Mouse (Mus musculus): Measurements from ENCODE around the gene Fam174b. TPM values are rescaled to one million over a fixed set of nuclear protein-coding genes. Genes with fewer than 3 reads are reported as not detected.

Gene Fam174b
- polyA plus RNA-seq, 1 experiment from 2014 or later = 56.1 TPM

DNA sequence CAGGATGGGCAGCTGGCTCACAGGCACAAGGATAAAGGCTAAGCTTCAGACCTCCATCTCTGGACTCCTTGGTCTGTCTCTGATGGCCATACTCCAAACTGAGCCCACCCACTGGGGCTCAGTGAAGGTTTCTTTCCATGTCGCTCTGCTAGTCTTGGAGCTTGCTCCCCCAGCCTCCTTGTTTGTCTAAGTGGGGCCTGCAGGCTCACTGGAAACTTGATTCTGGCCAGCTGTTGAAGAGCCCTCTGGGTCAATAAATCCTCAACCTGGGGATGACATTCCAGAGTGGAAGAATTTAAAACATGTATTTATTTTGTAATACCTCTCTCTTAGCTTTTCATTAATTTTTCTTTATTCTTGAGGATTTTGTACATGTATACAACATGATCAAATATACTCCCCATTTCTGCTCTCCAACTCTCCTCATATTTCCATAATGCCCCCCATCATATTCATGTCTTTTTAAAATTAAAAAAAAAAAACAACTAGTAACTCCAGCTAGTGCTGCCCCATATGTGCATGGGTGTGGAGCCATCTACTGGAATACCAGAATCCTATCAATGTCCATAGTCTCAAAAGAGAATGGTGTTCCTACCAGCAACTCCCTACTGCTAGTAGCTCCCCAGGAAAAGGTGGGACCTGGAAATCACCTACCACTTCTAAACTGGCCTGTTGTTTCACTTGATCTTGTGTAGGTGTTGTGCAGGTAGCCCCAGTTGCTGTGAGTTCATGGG, 15.4 kb downstream of the Fam174b start:
- no peak for ATAC-seq (ENCODE audit: insufficient number of reproducible peaks, insufficient read depth, low FRiP score, low read depth)
- Histone ChIP-seq H3K4me3 (ENCODE audit: low read depth, low read length) (no peak overlapping the region), H3K4me1 (ENCODE audit: control insufficient read depth, insufficient read depth, low read length) (peaks cover 9% of the 10 kb centered on the region), H3K27me3 (ENCODE audit: control insufficient read depth, insufficient read depth, low read length) (no peaks in the 10 kb centered on the region), H3K9ac (replicated peaks; ENCODE audit: low read depth, low read length) (no peak overlapping the region), H3K9me3 (ENCODE audit: control insufficient read depth, low read depth, low read length) (no peaks in the 10 kb centered on the region), H3K36me3 (ENCODE audit: control insufficient read depth, insufficient read depth, low read length) (no peaks in the 10 kb centered on the region), H3K4me2 (replicated peaks; ENCODE audit: low read depth, low read length) (no peak overlapping the region), H3K27ac (ENCODE audit: low read length) (no peak overlapping the region)
- 17% methylated on average over 1 of the region's 1 CpGs for WGBS

DNA sequence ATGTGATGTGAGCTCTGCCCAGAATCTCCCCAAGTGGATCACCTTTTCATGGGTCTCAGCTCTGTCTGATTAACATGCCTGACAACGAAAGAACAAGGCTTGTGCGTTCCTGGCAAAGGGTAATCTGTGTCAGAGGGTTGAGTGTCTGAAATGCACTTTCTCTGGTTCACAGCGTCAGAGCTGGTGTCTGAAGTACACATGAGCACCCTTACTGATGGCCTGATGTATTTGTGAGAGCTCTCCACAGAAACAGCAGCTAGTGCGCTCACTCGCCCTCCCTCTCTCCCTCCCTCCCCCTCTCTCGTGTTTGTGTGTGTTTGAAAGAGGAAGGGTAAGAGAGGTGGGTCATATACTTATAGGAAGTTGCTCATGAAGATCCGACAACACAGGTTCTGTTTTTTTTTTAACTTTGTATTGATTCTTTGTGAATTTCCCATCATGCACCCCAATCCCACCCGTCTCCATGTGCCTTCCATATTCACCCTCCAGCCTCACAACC, 21.6 kb downstream of the Fam174b start:
- H3K36me3 ChIP-seq (ENCODE audit: control insufficient read depth, insufficient read depth, low read length) = no peaks in the 10 kb centered on the region
- no peak overlapping the region for H3K4me2 ChIP-seq (replicated peaks; ENCODE audit: low read depth, low read length)
- no peaks in the 10 kb centered on the region for H3K27me3 ChIP-seq (ENCODE audit: control insufficient read depth, insufficient read depth, low read length)
- WGBS = 72% methylated on average over 8 of the region's 8 CpGs
- H3K9ac ChIP-seq (replicated peaks; ENCODE audit: low read depth, low read length) = no peak overlapping the region
- H3K4me1 ChIP-seq (ENCODE audit: control insufficient read depth, insufficient read depth, low read length) = no peaks in the 10 kb centered on the region
- no peak overlapping the region for H3K27ac ChIP-seq (ENCODE audit: low read length)
- H3K9me3 ChIP-seq (ENCODE audit: control insufficient read depth, low read depth, low read length) = no peaks in the 10 kb centered on the region
- no peak for ATAC-seq (ENCODE audit: insufficient number of reproducible peaks, insufficient read depth, low FRiP score, low read depth)
- H3K4me3 ChIP-seq (ENCODE audit: low read depth, low read length) = no peak overlapping the region

DNA sequence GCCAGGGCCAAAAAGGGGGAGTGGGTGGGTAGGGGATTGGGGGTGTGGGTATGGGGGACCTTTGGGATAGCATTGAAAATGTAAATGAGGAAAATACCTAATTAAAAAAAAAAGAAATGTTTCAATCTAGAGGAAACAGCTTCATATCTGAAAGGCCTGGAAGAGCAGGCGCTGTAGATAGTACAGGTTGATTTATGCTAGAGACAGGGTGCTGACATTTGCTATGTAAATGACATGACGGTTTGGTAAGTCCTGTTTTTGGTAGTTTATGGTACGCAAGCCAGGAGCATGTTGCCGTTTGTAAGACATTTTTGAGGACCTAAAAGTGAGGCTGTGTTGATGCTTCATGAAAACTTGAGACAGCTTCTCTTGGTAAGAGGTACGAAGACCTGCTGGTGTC, 24.6 kb downstream of the Fam174b start:
- Histone ChIP-seq H3K4me2 (replicated peaks; ENCODE audit: low read depth, low read length) (no peak overlapping the region), H3K27ac (ENCODE audit: low read length) (no peak overlapping the region), H3K4me1 (ENCODE audit: control insufficient read depth, insufficient read depth, low read length) (no peaks in the 10 kb centered on the region), H3K9ac (replicated peaks; ENCODE audit: low read depth, low read length) (no peak overlapping the region), H3K36me3 (ENCODE audit: control insufficient read depth, insufficient read depth, low read length) (peaks cover 3% of the 10 kb centered on the region; the same call in 1 of the 2 replicates), H3K9me3 (ENCODE audit: control insufficient read depth, low read depth, low read length) (no peaks in the 10 kb centered on the region), H3K4me3 (ENCODE audit: low read depth, low read length) (no peak overlapping the region), H3K27me3 (ENCODE audit: control insufficient read depth, insufficient read depth, low read length) (no peaks in the 10 kb centered on the region)
- ATAC-seq (ENCODE audit: insufficient number of reproducible peaks, insufficient read depth, low FRiP score, low read depth) = no peak
- 75% methylated on average over 5 of the region's 5 CpGs for WGBS

DNA sequence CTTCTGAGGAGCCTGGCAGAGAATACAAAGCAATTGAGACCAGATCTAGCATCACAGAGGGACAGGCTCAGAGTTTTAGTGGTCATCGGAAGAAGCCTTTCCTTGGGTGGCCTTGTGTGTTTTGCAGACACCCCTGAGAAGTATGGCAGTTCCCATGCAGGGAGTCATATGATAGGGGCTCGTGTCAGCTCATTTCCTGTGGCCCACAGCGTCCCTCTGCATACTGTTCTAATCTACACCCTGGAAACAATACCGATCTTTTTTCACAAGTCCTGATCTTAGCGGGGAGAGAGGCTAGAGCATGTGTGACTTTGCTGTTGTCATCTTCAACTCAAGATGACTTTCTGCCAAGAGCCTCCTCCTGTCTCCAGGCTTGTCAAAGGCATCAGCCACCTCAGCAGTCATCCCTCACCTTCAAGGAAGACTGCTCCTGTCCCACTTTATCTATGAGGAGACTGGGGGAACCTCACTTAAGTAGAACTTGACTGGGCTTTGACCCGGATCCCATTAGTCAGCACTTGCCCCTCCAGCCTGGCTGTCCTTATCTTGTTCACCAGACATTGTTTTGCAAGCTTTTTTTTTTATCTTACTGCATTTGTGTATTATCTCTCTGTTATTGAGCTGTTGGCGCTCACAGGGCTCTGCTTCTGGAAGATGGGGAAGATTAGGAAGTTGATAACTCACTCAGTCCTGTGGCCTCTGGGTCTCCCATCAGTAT, 25.2 kb downstream of the Fam174b start:
- Histone ChIP-seq H3K36me3 (ENCODE audit: control insufficient read depth, insufficient read depth, low read length) (peaks cover 3% of the 10 kb centered on the region; the same call in 1 of the 2 replicates), H3K4me1 (ENCODE audit: control insufficient read depth, insufficient read depth, low read length) (no peaks in the 10 kb centered on the region), H3K27me3 (ENCODE audit: control insufficient read depth, insufficient read depth, low read length) (no peaks in the 10 kb centered on the region), H3K9me3 (ENCODE audit: control insufficient read depth, low read depth, low read length) (no peaks in the 10 kb centered on the region), H3K27ac (ENCODE audit: low read length) (no peak overlapping the region), H3K4me3 (ENCODE audit: low read depth, low read length) (no peak overlapping the region), H3K4me2 (replicated peaks; ENCODE audit: low read depth, low read length) (no peak overlapping the region), H3K9ac (replicated peaks; ENCODE audit: low read depth, low read length) (no peak overlapping the region)
- ATAC-seq (ENCODE audit: insufficient number of reproducible peaks, insufficient read depth, low FRiP score, low read depth) = no peak
- WGBS = 74% methylated on average over 7 of the region's 7 CpGs

DNA sequence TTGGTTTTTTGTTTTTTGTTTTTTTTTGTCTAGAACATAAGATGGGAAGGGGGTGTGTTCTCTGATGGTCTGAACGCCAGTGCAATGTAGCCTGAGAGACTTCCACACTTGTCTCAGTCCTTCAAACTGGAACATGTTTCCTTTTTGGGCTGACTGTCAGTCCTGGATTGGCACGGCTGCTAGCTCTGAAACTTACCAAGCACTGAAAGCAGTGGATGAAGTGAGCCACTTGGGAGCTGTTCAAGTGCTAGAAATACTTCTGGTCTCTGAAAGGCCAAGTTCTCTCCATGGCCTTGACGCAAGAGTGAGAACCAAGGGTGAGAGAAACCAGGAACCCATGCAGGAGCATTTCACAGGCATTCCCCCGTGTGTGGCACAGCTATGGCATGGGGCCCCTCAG, 29.1 kb downstream of the Fam174b start:
- H3K4me1 ChIP-seq (ENCODE audit: control insufficient read depth, insufficient read depth, low read length) = peaks cover 7% of the 10 kb centered on the region; the same call in 1 of the 2 replicates
- peaks cover 3% of the 10 kb centered on the region; the same call in 1 of the 2 replicates for H3K36me3 ChIP-seq (ENCODE audit: control insufficient read depth, insufficient read depth, low read length)
- no peaks in the 10 kb centered on the region for H3K9me3 ChIP-seq (ENCODE audit: control insufficient read depth, low read depth, low read length)
- H3K4me3 ChIP-seq (ENCODE audit: low read depth, low read length) = no peak overlapping the region
- 91% methylated on average over 4 of the region's 4 CpGs for WGBS
- no peaks in the 10 kb centered on the region for H3K27me3 ChIP-seq (ENCODE audit: control insufficient read depth, insufficient read depth, low read length)
- no peak overlapping the region for H3K27ac ChIP-seq (ENCODE audit: low read length)
- no peak for ATAC-seq (ENCODE audit: insufficient number of reproducible peaks, insufficient read depth, low FRiP score, low read depth)
- no peak overlapping the region for H3K9ac ChIP-seq (replicated peaks; ENCODE audit: low read depth, low read length)
- H3K4me2 ChIP-seq (replicated peaks; ENCODE audit: low read depth, low read length) = no peak overlapping the region

DNA sequence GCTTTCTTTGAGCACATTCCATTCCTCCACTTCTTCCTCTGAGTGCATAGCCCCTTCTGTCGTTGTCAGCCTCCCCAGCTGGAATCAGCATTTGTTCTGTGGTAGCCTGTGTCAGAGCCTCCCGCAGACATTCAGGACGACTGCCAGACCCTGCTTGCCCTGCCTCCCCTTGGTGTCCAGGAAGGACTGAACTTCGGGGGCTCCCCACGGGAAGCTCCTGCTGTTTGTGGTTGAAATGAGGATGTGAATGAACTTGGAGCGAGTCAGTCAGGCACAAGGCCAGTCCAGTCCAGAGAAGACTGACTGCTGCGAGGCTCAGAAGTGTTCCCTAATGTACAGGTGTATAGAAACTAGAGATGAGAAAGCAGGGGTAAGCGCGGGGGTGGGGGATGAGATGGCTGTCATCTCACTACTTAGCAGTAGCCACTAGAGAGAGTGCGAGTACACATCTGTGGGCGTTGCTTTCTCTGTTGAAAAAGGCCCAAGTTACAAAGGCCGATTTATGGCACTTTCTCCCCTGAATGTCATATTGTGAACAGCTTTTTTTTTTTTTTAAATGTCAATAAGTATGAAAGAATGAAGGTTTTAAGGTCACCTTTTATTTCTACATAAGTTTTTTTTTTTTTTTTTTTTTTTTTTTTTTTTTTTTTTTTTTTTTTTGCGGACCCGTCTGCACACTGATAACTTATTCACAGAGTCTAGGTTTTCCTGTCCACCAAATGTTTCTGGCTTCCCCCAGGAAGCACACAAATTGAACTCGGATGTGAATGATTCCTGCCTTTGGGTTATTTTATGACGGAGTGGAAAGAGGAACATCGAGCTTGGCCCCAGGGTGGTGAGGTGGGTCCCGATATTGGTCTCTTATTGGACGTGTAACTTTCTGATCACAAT, 31.5 kb downstream of the Fam174b start:
- Histone ChIP-seq H3K9me3 (ENCODE audit: control insufficient read depth, low read depth, low read length) (no peaks in the 10 kb centered on the region), H3K9ac (replicated peaks; ENCODE audit: low read depth, low read length) (no peak overlapping the region), H3K27me3 (ENCODE audit: control insufficient read depth, insufficient read depth, low read length) (no peaks in the 10 kb centered on the region), H3K36me3 (ENCODE audit: control insufficient read depth, insufficient read depth, low read length) (peaks cover 11% of the 10 kb centered on the region), H3K4me3 (ENCODE audit: low read depth, low read length) (no peak overlapping the region), H3K27ac (ENCODE audit: low read length) (peak overlapping the region; percentile 52; the same call in 1 of the 2 replicates), H3K4me2 (replicated peaks; ENCODE audit: low read depth, low read length) (no peak overlapping the region), H3K4me1 (ENCODE audit: control insufficient read depth, insufficient read depth, low read length) (peaks cover 7% of the 10 kb centered on the region; the same call in 1 of the 2 replicates)
- 0 out of 2 replicates have a peak, but pooled peaks have one; percentile 29 for ATAC-seq (ENCODE audit: insufficient number of reproducible peaks, insufficient read depth, low FRiP score, low read depth)
- WGBS = 48% methylated on average over 19 of the region's 19 CpGs

DNA sequence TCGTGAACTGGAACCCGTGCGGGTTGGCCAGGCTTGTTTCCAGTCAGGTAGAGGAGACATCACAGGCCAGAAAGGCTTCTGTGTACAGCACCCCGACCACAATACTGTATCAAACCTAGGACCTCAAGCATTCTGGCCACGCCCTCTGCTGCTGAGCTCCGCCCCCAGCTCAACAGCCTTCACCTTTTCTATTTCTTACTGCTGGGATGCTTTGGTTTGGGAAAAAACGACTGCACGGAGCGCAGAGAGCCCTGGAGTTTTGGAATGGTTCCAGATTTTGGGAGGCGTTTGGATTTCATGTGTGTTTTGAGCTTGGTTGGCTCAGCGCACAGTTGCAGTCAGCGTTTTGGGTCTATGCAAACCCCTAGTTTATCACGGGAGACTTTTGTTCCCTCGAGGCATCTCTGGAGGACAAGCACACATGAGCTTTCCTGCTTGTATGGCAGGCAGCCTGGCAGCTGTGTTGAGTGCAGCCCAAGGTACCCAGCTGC, 32.2 kb downstream of the Fam174b start:
- Histone ChIP-seq H3K27me3 (ENCODE audit: control insufficient read depth, insufficient read depth, low read length) (no peaks in the 10 kb centered on the region), H3K4me3 (ENCODE audit: low read depth, low read length) (no peak overlapping the region), H3K9me3 (ENCODE audit: control insufficient read depth, low read depth, low read length) (no peaks in the 10 kb centered on the region), H3K36me3 (ENCODE audit: control insufficient read depth, insufficient read depth, low read length) (peaks cover 11% of the 10 kb centered on the region), H3K4me1 (ENCODE audit: control insufficient read depth, insufficient read depth, low read length) (peaks cover 10% of the 10 kb centered on the region; the same call in 1 of the 2 replicates), H3K9ac (replicated peaks; ENCODE audit: low read depth, low read length) (no peak overlapping the region), H3K4me2 (replicated peaks; ENCODE audit: low read depth, low read length) (no peak overlapping the region), H3K27ac (ENCODE audit: low read length) (no peak overlapping the region)
- ATAC-seq (ENCODE audit: insufficient number of reproducible peaks, insufficient read depth, low FRiP score, low read depth) = peak; percentile 53; the same call in 1 of the 2 replicates
- WGBS = 59% methylated on average over 14 of the region's 14 CpGs

DNA sequence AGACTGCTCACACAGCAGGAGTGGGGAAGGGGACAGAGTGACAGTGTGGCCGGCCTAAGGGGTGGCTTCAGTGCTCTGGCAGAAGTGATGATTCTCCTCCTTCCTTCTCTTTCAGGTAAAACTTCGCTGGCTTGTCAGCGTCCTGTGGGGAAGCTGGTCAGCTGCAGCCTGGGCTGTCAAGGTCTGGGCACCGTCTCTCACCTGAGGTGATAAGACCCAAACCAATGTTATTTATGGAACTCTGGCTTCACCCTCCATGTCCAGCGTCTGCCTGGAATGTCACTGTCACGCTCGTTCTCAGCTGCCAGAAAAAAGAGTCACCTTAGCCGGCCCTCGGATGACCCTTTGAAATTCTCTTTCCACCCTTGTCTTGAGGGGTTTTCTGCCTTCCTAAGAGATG, 34.7 kb downstream of the Fam174b start:
- no peak overlapping the region for H3K27ac ChIP-seq (ENCODE audit: low read length)
- ATAC-seq (ENCODE audit: insufficient number of reproducible peaks, insufficient read depth, low FRiP score, low read depth) = no peak
- 68% methylated on average over 9 of the region's 9 CpGs for WGBS

More for the DNA sequence above, 34.7 kb downstream of the Fam174b start:
- H3K36me3 ChIP-seq (ENCODE audit: control insufficient read depth, insufficient read depth, low read length) = peaks cover 8% of the 10 kb centered on the region
- H3K9ac ChIP-seq (replicated peaks; ENCODE audit: low read depth, low read length) = no peak overlapping the region
- no peak overlapping the region for H3K4me3 ChIP-seq (ENCODE audit: low read depth, low read length)
- H3K27me3 ChIP-seq (ENCODE audit: control insufficient read depth, insufficient read depth, low read length) = no peaks in the 10 kb centered on the region
- peaks cover 10% of the 10 kb centered on the region; the same call in 1 of the 2 replicates for H3K4me1 ChIP-seq (ENCODE audit: control insufficient read depth, insufficient read depth, low read length)
- no peaks in the 10 kb centered on the region for H3K9me3 ChIP-seq (ENCODE audit: control insufficient read depth, low read depth, low read length)
- H3K4me2 ChIP-seq (replicated peaks; ENCODE audit: low read depth, low read length) = no peak overlapping the region
